Mouse (Mus musculus) forebrain, embryonic 11.5 days (tissue): ENCODE results near the gene Rp9. TPM values are rescaled to one million over a fixed set of nuclear protein-coding genes. Genes with fewer than 3 reads are reported as not detected.

Experiments used
- ATAC-seq: fragments of 200-750 bp; cut with Nextera tagmentation; replicated peaks from 2 replicates; pipeline ENCODE4 v1.8.0; 2017; ENCODE audit warnings: moderate TSS enrichment; ENCODE audit not compliant: low FRiP score
- DNase-seq: peaks from one replicate; pipeline ENCODE4 v3.0.0-alpha.2; 2017; ENCODE audit warnings: low spot score
- H3K27ac ChIP-seq: fragments of 300-500 bp; sonication (generic); 2 replicates; pipeline ENCODE4 v1.5.1; 2014; ENCODE audit warnings: low read depth, low read length
- H3K27me3 ChIP-seq: fragments of 300-500 bp; sonication (generic); 2 replicates; pipeline ENCODE4 v1.6.1; 2014; ENCODE audit warnings: mild to moderate bottlenecking, low read length, mixed read lengths; ENCODE audit not compliant: control insufficient read depth, insufficient read depth
- H3K36me3 ChIP-seq: fragments of 300-500 bp; sonication (generic); 2 replicates; pipeline ENCODE4 v1.6.1; 2014; ENCODE audit warnings: mild to moderate bottlenecking, low read length, moderate library complexity, mixed read lengths; ENCODE audit not compliant: control insufficient read depth, insufficient read depth
- H3K4me1 ChIP-seq: fragments of 300-500 bp; sonication (generic); replicated peaks from 2 replicates; pipeline ENCODE4 v1.6.1; 2014; ENCODE audit warnings: low read length, mixed read lengths; ENCODE audit not compliant: control insufficient read depth, insufficient read depth
- H3K4me2 ChIP-seq: fragments of 300-500 bp; sonication (generic); 2 replicates; pipeline ENCODE4 v1.6.1; 2014; ENCODE audit warnings: low read depth, mild to moderate bottlenecking, low read length, moderate library complexity, mixed read lengths; ENCODE audit not compliant: severe bottlenecking
- H3K4me3 ChIP-seq: fragments of 300-500 bp; sonication (generic); 2 replicates; pipeline ENCODE4 v1.5.1; 2014; ENCODE audit warnings: low read depth, low read length
- H3K9ac ChIP-seq: fragments of 300-500 bp; sonication (generic); 2 replicates; pipeline ENCODE4 v1.6.1; 2014; ENCODE audit warnings: low read length
- H3K9me3 ChIP-seq: fragments of 300-500 bp; sonication (generic); 2 replicates; pipeline ENCODE4 v1.6.1; 2016; ENCODE audit warnings: low read length, mixed read lengths; ENCODE audit not compliant: control insufficient read depth
- WGBS: fragments of 180-500 bp; shearing (Covaris S2); extraction: QIAGEN DNeasy Blood & Tissue Kit; methylation state at CpG from one replicate; pipeline ENCODE4 v1.1.7; 2014; 5-methylcytosine and 5-hydroxymethylcytosine counted together
- polyA plus RNA-seq: library from polyadenylated mRNA; unstranded; fragments of >200 nt; fragmentation: Nextera tagmentation; extraction: Ambion mirVana; gene quantifications from 2 replicates; pipeline ENCODE4 v1.2.1, GENCODE M21; 2014

Rp9 gene
- polyA plus RNA-seq, 1 experiment from 2014 or later: 50.7 TPM

DNA sequence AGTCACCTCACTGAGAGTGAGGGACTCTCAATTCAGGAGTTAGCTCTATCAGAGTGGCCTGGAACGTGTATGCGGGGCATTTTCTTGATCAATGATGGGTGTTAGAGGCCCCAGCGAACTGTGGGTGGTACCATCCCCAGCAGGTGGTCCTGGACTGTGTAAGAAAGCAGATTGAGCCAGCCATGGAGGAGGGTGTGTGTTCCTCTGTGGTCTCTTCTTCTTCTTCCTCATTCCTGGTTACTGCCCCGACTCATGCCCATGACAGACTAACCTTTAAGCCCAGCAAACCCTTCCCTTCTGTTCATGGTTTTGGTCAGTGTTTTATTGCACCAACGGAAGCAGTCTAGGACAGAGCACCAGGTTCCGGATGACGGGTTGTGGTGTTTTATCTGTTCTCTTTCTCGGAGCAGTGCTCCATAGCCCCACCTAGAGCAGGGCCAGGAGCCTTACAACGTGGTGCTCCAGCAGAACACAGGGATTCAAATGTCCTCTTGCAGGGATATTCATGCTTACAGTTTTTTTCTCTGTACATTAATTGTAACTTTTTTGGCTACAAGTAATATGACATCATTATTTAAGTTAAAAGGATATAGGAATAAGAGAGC, 24.8 kb upstream of the Rp9 start:
- no peaks in the 10 kb centered on the region for H3K36me3 ChIP-seq
- no peaks in the 10 kb centered on the region for H3K27me3 ChIP-seq
- no peak overlapping the region for H3K4me3 ChIP-seq
- H3K4me1 ChIP-seq: no peaks in the 10 kb centered on the region
- no peak for ATAC-seq
- H3K4me2 ChIP-seq: no peak overlapping the region
- no peak overlapping the region for H3K27ac ChIP-seq
- no peak overlapping the region for H3K9ac ChIP-seq
- DNase-seq: no peak
- no peaks in the 10 kb centered on the region; the same call in 1 of the 2 replicates for H3K9me3 ChIP-seq
- WGBS: 86% methylated on average over 9 of the region's 9 CpGs

DNA sequence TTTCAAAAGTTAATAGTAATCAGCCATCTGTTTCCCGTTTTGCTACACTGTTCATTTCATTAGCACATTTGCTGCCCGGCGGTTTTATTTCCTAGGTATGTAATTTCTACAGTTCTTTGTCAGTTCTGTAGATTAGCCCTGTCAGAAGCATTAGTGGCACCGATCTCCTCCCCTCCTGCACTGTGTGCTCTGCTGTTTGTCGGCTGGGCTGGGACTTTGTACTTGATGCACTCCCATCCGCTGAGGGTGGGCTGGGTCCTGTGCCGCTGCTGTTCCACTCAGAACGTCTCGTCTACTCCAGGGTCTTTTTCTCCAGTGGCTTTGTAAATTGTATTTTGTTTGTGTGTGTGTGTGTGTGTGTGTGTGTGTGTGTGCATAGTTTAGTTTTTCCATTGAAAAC, 19.4 kb upstream of the Rp9 start:
- Histone ChIP-seq H3K9ac (no peak overlapping the region), H3K27ac (no peak overlapping the region), H3K36me3 (no peaks in the 10 kb centered on the region), H3K9me3 (no peaks in the 10 kb centered on the region), H3K27me3 (no peaks in the 10 kb centered on the region), H3K4me3 (no peak overlapping the region), H3K4me1 (no peaks in the 10 kb centered on the region), H3K4me2 (no peak overlapping the region)
- WGBS: 62% methylated on average over 9 of the region's 9 CpGs
- ATAC-seq (no peak), DNase-seq (no peak)

DNA sequence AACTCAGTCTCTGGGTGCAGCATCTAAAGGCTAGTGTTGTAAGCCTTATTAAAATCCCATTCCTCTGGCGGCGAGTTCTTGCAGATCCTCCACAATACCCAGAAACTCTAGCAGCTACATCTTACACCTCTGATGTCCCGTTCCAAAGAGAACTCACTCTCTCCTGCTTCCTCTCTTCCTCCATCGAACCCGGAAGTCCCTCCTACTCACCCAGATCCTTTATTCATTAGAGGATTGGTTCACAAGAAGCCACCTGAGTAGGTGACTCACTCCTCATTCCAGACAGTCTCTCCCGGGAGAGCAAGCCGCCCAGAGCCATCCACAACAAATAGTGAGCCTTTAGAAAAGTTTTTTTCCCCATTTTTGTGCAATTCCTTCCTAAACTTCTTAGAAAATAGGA, 16.7 kb upstream of the Rp9 start:
- DNase-seq: no peak
- Histone ChIP-seq H3K27ac (no peak overlapping the region), H3K4me1 (no peaks in the 10 kb centered on the region), H3K36me3 (no peaks in the 10 kb centered on the region), H3K4me2 (no peak overlapping the region), H3K27me3 (no peaks in the 10 kb centered on the region), H3K4me3 (no peak overlapping the region), H3K9ac (no peak overlapping the region), H3K9me3 (no peaks in the 10 kb centered on the region)
- no peak for ATAC-seq
- whole genome bisulfite sequencing: 88% methylated on average over 7 of the region's 7 CpGs

- Histone ChIP-seq H3K36me3 (no peaks in the 10 kb centered on the region), H3K4me2 (no peak overlapping the region), H3K9me3 (no peaks in the 10 kb centered on the region), H3K4me3 (no peak overlapping the region), H3K9ac (no peak overlapping the region), H3K27ac (no peak overlapping the region), H3K27me3 (no peaks in the 10 kb centered on the region), H3K4me1 (no peaks in the 10 kb centered on the region)
- ATAC-seq (no peak), DNase-seq (no peak)
- WGBS: 93% methylated on average over 12 of the region's 12 CpGs
Measured at GRCm38 (mm10) chr9:22484562-22485308, 15.2 kb upstream of the Rp9 start.

DNA sequence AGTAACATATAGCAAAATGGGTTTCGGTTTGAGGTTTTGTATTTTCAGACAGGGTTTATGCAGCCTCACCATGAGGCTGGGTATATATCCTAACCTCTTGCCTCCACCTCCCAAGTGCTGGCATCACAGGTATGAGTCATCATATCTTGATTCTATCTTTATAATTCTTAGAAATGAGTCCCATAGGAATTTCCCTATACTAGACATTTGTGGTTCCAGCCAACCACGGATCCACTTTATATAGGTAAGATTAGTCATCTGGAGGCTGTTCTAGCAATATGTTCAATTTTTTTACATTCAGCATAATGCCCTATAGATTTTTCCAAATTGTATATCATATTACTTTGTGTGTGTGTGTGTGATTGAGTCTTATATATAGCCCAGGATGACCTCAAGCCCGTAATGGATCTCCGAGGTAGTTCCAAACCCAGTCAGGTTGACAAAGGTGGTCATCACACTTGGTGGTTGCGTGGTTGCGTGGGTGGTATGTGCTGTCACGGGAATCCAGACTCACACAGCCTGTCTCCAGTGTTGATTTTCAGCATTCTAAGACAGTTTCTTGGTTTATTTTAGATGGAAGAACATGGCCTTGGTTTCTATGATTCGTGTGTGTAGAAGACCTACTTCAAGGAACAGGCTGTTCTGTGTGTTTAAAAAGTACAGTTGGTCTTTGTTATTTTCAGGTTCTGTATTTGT, 14.5 kb upstream of the Rp9 start:
- no peaks in the 10 kb centered on the region for H3K4me1 ChIP-seq
- no peak for ATAC-seq
- no peaks in the 10 kb centered on the region for H3K36me3 ChIP-seq
- no peak overlapping the region for H3K4me3 ChIP-seq
- H3K9ac ChIP-seq: no peak overlapping the region
- no peaks in the 10 kb centered on the region for H3K27me3 ChIP-seq
- no peak overlapping the region for H3K4me2 ChIP-seq
- H3K27ac ChIP-seq: no peak overlapping the region
- 96% methylated on average over 8 of the region's 8 CpGs for WGBS
- H3K9me3 ChIP-seq: no peaks in the 10 kb centered on the region
- DNase-seq: no peak

- H3K4me2 ChIP-seq: no peak overlapping the region
- WGBS: 92% methylated on average over 8 of the region's 8 CpGs
- no peak overlapping the region for H3K27ac ChIP-seq
- no peaks in the 10 kb centered on the region for H3K4me1 ChIP-seq
- H3K4me3 ChIP-seq: no peak overlapping the region
- H3K9ac ChIP-seq: no peak overlapping the region
- H3K9me3 ChIP-seq: no peaks in the 10 kb centered on the region
- no peaks in the 10 kb centered on the region for H3K36me3 ChIP-seq
- no peak for DNase-seq
- H3K27me3 ChIP-seq: no peaks in the 10 kb centered on the region
- no peak for ATAC-seq
Measured at GRCm38 (mm10) chr9:22478946-22479345, 9.4 kb upstream of the Rp9 start.

DNA sequence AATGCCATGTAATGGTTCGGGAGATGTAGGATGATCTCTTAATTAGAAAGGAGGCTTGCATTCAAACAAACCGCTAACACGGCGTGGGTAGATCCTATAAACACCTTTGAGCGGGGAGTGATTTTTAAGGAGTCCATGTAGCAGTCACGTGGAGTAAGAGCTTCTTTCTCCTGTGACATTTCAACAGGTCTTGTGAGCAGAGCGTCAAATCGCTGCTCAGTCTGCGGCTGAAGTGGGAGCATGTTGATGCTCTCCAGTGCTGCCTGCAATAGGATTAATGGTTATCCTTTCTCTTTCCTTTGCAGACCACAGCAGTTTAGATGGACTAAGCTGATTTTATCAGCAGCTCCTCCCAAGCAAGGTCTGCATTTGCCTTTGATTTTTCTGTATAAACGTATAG, 6.7 kb upstream of the Rp9 start:
- Histone ChIP-seq H3K9me3 (no peaks in the 10 kb centered on the region), H3K4me3 (peak overlapping the region; percentile 56), H3K27ac (no peak overlapping the region), H3K36me3 (no peaks in the 10 kb centered on the region), H3K4me1 (no peaks in the 10 kb centered on the region), H3K27me3 (no peaks in the 10 kb centered on the region), H3K4me2 (peak overlapping the region; percentile 67), H3K9ac (peak overlapping the region; percentile 64)
- DNase-seq (no peak), ATAC-seq (no peak)
- WGBS: 8% methylated on average over 10 of the region's 10 CpGs

- no peaks in the 10 kb centered on the region for H3K4me1 ChIP-seq
- no peaks in the 10 kb centered on the region for H3K9me3 ChIP-seq
- WGBS: 1% methylated on average over 25 of the region's 25 CpGs
- peak within 1 kb of the TSS; percentile 64 for H3K9ac ChIP-seq
- no peak within 1 kb of the TSS for H3K27ac ChIP-seq
- no peaks in the 10 kb centered on the region for H3K36me3 ChIP-seq
- H3K4me2 ChIP-seq: peak within 1 kb of the TSS; percentile 67
- no peaks in the 10 kb centered on the region for H3K27me3 ChIP-seq
- peak within 1 kb of the TSS; percentile 56 for H3K4me3 ChIP-seq
- peak; percentile 100 for ATAC-seq
- peak; percentile 95 for DNase-seq
Measured at GRCm38 (mm10) chr9:22475424-22475868, 5.9 kb upstream of the Rp9 start, which contains the start of gene Bbs9. Bbs9 (plus strand) TSS chr9:22475715.
